Comparison of ENCODE assay signal across 12 mouse cellular contexts in genomic region chr1:120220841-120221240, GRCm38 (mm10).
"Had no signal": no experiment of that assay in that cellular context is flagged by ENCODE, and none has a peak within 500 bp of the region (broad histone marks: within the 10 kb centered on the region; RNA-seq: fewer than 3 reads in every experiment).

No protein-coding gene starts in this region.

- H3K27ac ChIP-seq: kidney, postnatal 0 days; limb, embryonic 12.5 days; liver, embryonic 13.5 days had no signal

- H3K9ac ChIP-seq: limb, embryonic 12.5 days; liver, embryonic 13.5 days; liver, postnatal 0 days had no signal

- DNase-seq: kidney, adult 11 months; kidney, adult 9 months; kidney, postnatal 36 days; layer of hippocampus, adult 9-11 months; liver; liver, embryonic 13.5 days; liver, postnatal 0 days; lung, postnatal 14 days; thymus, adult 18-20 months; thymus, postnatal 14 days had no signal

- H3K4me2 ChIP-seq: limb, embryonic 12.5 days; liver, embryonic 13.5 days had no signal

- H3K4me3 ChIP-seq: limb, embryonic 12.5 days; liver, embryonic 13.5 days had no signal

- H3K4me1 ChIP-seq: liver, embryonic 13.5 days had no signal

- H3K27me3 ChIP-seq: limb, embryonic 12.5 days; liver, embryonic 13.5 days had no signal

- ATAC-seq: liver, postnatal 0 days had no signal

- H3K36me3 ChIP-seq: limb, embryonic 12.5 days had no signal

- H3K9me3 ChIP-seq: liver, embryonic 13.5 days had no signal
